Mouse (Mus musculus): ENCODE measurements around the gene Rps7.

DNA sequence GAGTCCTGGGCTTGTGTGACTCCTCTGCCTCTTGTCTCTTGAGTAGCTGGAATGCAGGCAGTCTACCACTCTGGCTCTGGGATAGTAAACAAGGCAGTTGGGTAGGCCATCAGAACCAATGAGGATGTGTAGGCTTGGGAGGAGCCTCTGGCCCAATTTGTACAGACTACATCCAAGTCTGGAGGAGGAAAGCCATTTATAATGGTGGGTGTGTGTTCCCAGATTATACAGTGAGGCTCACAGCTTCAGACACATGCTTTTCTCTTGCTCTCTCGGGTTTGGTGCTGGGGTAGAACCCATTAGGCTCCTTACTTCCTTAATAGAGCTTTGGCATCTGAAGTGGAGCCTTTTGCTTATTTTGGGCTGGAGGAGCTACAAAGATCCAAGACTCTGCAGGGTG lies 48.9 kb upstream of the Rps7 start:
- TF ChIP-seq CTCF (IDR thresholded peaks at IDR 0.05; ENCODE audit: low read depth, low read length) (no peak), POLR2A (IDR thresholded peaks at IDR 0.05; ENCODE audit: extremely low read depth, insufficient read depth, low read length) (no peak)

Data from liver, adult 2 months (tissue).